Mouse (Mus musculus) small intestine, adult 2 months (tissue): ENCODE data around the gene Gm20388. TPM values are rescaled to one million over a fixed set of nuclear protein-coding genes. Genes with fewer than 3 reads are reported as not detected.

ENCODE experiments used
- H3K27ac ChIP-seq: fragments of 200-500 bp; 2 replicates; pipeline ENCODE4 v1.5.1; 2012; ENCODE audit warnings: low read depth, low read length, control low read depth, inconsistent platforms; ENCODE audit not compliant: insufficient read depth
- H3K27me3 ChIP-seq: fragments of 200-500 bp; 2 replicates; pipeline ENCODE4 v1.6.1; 2012; ENCODE audit warnings: mild to moderate bottlenecking, moderate library complexity, low read length, inconsistent platforms; ENCODE audit not compliant: control insufficient read depth, insufficient read depth
- H3K36me3 ChIP-seq: fragments of 200-500 bp; 2 replicates; pipeline ENCODE4 v1.6.1; 2012; ENCODE audit warnings: mild to moderate bottlenecking, low read length, control low read depth, inconsistent platforms; ENCODE audit not compliant: control insufficient read depth, insufficient read depth
- H3K4me1 ChIP-seq: fragments of 200-500 bp; 2 replicates; pipeline ENCODE4 v1.6.1; 2012; ENCODE audit warnings: low read length, inconsistent platforms, mixed read lengths; ENCODE audit not compliant: control insufficient read depth, insufficient read depth, insufficient read length
- H3K4me3 ChIP-seq: fragments of 200-500 bp; 2 replicates; pipeline ENCODE4 v1.5.1; 2012; ENCODE audit warnings: low read depth, mild to moderate bottlenecking, control low read depth, inconsistent platforms, low read length, moderate library complexity
- CTCF ChIP-seq: fragments of 200-500 bp; IDR thresholded peaks from 2 replicates; pipeline ENCODE4 v1.5.1; 2012; ENCODE audit warnings: low read depth, mild to moderate bottlenecking, control low read depth, inconsistent platforms, low read length, moderate library complexity, mixed read lengths; ENCODE audit not compliant: insufficient replicate concordance, insufficient read length; ENCODE audit errors: extremely low read depth
- POLR2A ChIP-seq: fragments of 200-500 bp; IDR thresholded peaks from 2 replicates; pipeline ENCODE4 v1.6.1; 2012; ENCODE audit warnings: low read depth, mild to moderate bottlenecking, control low read depth, inconsistent platforms, low read length, moderate library complexity
- WGBS: fragments of 180-500 bp; shearing (Covaris S2); methylation state at CpG from one replicate; pipeline ENCODE4 v1.1.7; 2018; 5-methylcytosine and 5-hydroxymethylcytosine counted together
- polyA plus RNA-seq: library from polyadenylated mRNA; depleted of rRNA; stranded (reverse); fragments of >200 nt; gene quantifications from 2 replicates; pipeline ENCODE4 v1.2.3, GENCODE M21; 2012

Gene Gm20388
- polyA plus RNA-seq, 1 experiment, result 37.3 TPM

GRCm38 (mm10) chr8:124085668-124086067 is 4175.0 kb downstream of the Gm20388 start:
- H3K4me3 ChIP-seq, result no peak overlapping the region
- no peak overlapping the region for H3K27ac ChIP-seq
- TF ChIP-seq CTCF (no peak), POLR2A (no peak)
- H3K27me3 ChIP-seq, result no peaks in the 10 kb centered on the region
- H3K36me3 ChIP-seq, result no peaks in the 10 kb centered on the region
- H3K4me1 ChIP-seq, result no peaks in the 10 kb centered on the region
- 47% methylated on average over 4 of the region's 4 CpGs for WGBS

GRCm38 (mm10) chr8:124088092-124088613 is 4177.5 kb downstream of the Gm20388 start:
- no peak overlapping the region for H3K4me3 ChIP-seq
- H3K4me1 ChIP-seq, result no peaks in the 10 kb centered on the region
- H3K27ac ChIP-seq, result no peak overlapping the region
- no peaks in the 10 kb centered on the region for H3K27me3 ChIP-seq
- 49% methylated on average over 11 of the region's 11 CpGs for WGBS
- H3K36me3 ChIP-seq, result no peaks in the 10 kb centered on the region
- TF ChIP-seq CTCF (no peak), POLR2A (no peak)

- Histone ChIP-seq H3K36me3 (no peaks in the 10 kb centered on the region), H3K4me3 (no peak overlapping the region), H3K27me3 (no peaks in the 10 kb centered on the region), H3K27ac (no peak overlapping the region), H3K4me1 (no peaks in the 10 kb centered on the region)
- TF ChIP-seq POLR2A (no peak), CTCF (no peak)
- WGBS, result 96% methylated on average over 5 of the region's 5 CpGs
Observed at GRCm38 (mm10) chr8:124089016-124089415, 4178.4 kb downstream of the Gm20388 start.

GRCm38 (mm10) chr8:124090473-124090872 is 4179.8 kb downstream of the Gm20388 start:
- no peaks in the 10 kb centered on the region for H3K4me1 ChIP-seq
- 90% methylated on average over 5 of the region's 5 CpGs for WGBS
- H3K27me3 ChIP-seq, result no peaks in the 10 kb centered on the region
- no peak overlapping the region for H3K27ac ChIP-seq
- H3K36me3 ChIP-seq, result no peaks in the 10 kb centered on the region
- no peak overlapping the region for H3K4me3 ChIP-seq
- no peak for TF ChIP-seq CTCF
- no peak for TF ChIP-seq POLR2A

- Histone ChIP-seq H3K27ac (no peak overlapping the region), H3K4me3 (no peak overlapping the region), H3K4me1 (no peaks in the 10 kb centered on the region), H3K36me3 (no peaks in the 10 kb centered on the region), H3K27me3 (no peaks in the 10 kb centered on the region)
- TF ChIP-seq CTCF (no peak), POLR2A (no peak)
- WGBS, result 35% methylated on average over 11 of the region's 11 CpGs
Observed at GRCm38 (mm10) chr8:124098953-124099622, 4188.4 kb downstream of the Gm20388 start.

GRCm38 (mm10) chr8:124099623-124099965 is 4189.0 kb downstream of the Gm20388 start:
- WGBS, result 63% methylated on average over 6 of the region's 6 CpGs
- no peaks in the 10 kb centered on the region for H3K4me1 ChIP-seq
- H3K4me3 ChIP-seq, result no peak overlapping the region
- TF ChIP-seq CTCF (no peak), POLR2A (no peak)
- H3K27ac ChIP-seq, result no peak overlapping the region
- no peaks in the 10 kb centered on the region for H3K36me3 ChIP-seq
- H3K27me3 ChIP-seq, result no peaks in the 10 kb centered on the region

GRCm38 (mm10) chr8:124105869-124106268 is 4195.2 kb downstream of the Gm20388 start:
- Histone ChIP-seq H3K27ac (no peak overlapping the region), H3K4me3 (no peak overlapping the region), H3K27me3 (no peaks in the 10 kb centered on the region), H3K4me1 (no peaks in the 10 kb centered on the region), H3K36me3 (no peaks in the 10 kb centered on the region)
- TF ChIP-seq CTCF, result no peak
- TF ChIP-seq POLR2A, result no peak
- 78% methylated on average over 6 of the region's 6 CpGs for WGBS
